Mouse (Mus musculus): ENCODE data around the gene Tep1. TPM values are rescaled to one million over a fixed set of nuclear protein-coding genes. Genes with fewer than 3 reads are reported as not detected.
"Not testable (repeated sequence)": the region's sequence is repeated elsewhere in the genome, so short reads cannot be mapped to it uniquely, and the experiment has no call there.

Tep1 gene
- polyA plus RNA-seq, 1 experiment: 29.5 TPM

DNA sequence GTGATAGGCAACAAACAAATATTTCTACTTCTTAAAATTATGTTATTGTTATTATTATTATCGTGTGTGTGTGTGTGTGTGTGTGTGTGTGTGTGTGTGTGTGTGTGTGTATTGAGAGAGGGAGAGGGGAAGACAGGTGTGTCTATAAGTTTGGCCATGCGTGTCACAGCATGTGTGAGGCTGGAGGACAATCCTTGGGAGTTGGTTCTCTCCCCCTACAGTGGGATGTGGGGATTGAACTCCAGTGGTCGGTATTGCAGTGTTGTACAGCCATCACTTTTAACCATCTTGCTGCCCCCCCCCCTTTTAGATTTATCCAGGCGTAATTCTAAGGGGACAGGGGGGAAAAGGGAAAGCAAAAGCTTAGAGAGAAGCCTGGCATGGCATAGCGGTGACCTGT is 1.7 kb downstream of the Tep1 start:
- no peak for DNase-seq (ENCODE audit: low spot score)

- DNase-seq (ENCODE audit: low spot score): no peak
These were observed 2.1 kb downstream of the Tep1 start for GRCm38 (mm10) chr14:50868211-50868610.

DNA sequence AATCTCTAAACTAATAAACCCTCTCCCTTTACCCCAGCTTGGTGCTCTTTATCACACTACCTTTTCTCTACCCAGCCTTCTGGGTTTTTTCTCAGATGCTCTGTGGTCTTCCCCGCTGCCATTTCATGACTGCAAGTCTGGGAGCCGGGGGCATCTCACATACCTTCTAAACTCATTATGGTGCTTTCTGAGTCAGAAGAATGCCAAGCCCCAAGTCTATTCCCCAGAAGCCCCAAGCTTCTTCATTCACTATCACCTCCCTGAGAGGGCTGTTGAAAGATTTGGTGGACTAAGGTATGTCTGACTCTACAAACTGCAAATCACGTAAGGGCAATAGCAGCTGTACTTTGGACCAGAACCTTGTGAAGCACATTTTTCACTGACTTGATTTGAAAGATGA is 3.4 kb downstream of the Tep1 start:
- no peak for DNase-seq (ENCODE audit: low spot score)

DNA sequence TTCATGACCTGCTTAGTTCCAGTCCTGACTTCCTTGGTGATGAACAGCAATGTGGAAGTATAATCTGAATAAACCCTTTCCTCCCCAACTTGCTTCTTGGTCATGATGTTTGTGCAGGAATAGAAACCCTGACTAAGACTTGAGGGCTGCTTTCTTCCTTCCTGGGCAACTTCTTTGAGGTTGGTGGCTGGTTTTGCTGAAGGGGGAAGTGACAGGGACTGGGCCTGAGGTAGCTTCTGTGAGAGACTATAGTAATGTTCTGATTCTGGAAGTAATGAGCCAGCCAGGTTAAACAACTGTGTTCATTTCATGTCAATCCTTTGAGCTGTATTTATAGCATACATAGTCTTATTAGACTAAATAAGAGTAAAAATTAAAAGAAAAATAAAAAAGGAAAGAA is 5.4 kb downstream of the Tep1 start:
- DNase-seq (ENCODE audit: low spot score): not testable (repeated sequence)

DNA sequence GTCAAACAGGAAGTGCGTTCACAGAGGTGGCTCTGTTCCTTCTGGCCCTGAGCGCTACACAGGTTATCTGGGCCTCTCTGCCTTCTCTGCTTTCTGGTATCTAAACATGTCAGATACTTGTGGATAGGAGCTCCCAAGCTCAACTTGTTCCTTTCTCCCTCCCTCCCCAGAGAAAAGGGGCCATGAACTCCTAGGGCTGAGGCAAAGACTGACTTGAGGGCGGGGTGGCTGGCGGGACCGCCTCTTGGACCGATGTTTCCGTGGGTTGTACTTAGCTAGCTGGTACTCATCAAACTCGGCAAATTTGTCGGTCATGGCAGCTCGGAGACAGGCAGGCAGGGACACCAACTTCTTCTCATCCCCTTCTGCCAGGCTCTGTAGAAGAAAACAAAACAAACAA is 7.7 kb downstream of the Tep1 start:
- no peak for DNase-seq (ENCODE audit: low spot score)

DNA sequence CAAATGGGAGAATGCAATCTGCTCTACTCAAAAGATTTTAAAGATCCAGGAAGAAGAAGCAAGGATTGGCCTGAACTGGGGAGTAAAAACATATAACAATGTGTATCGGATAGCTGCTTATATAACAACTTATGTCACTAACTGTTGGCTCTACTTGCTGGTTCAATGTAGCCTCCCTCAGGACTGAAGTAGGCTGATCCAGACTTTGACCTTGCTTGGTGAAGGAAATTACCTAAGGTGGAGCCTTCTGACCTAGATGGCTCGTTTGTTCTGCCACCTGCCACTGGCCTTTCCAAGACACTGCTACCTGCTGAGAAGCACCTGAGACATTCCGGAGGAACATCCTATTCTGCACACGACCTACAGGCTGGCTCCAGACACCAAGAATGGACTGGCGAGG is 14.6 kb downstream of the Tep1 start:
- no peak for DNase-seq (ENCODE audit: low spot score)

- no peak for DNase-seq (ENCODE audit: low spot score)
These were observed 33.1 kb downstream of the Tep1 start for GRCm38 (mm10) chr14:50837236-50837635.

- DNase-seq (ENCODE audit: low spot score): no peak
These were observed 35.9 kb downstream of the Tep1 start for GRCm38 (mm10) chr14:50834435-50834834.

- no peak for DNase-seq (ENCODE audit: low spot score)
These were observed 36.4 kb downstream of the Tep1 start for GRCm38 (mm10) chr14:50833964-50834363.

DNA sequence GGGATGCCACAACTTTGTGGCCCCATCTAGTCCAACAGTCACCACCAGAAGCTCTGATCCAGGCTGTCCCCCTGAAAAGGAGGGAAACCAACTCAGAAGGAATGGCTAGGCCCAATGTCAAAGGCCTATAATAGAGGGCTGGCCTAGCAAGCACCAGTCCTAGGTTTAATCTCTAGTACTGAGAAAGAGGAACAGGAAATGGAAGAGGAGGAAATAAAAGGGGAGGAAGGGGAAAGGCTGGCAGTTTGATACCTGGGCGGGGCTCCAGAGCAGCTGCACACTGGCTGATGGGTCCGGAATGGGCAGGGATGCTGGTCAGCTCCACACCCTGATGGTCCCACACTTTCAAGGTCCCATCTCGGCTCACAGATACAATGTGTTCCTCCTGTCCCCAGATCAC is 40.5 kb downstream of the Tep1 start:
- DNase-seq (ENCODE audit: low spot score): no peak

DNA sequence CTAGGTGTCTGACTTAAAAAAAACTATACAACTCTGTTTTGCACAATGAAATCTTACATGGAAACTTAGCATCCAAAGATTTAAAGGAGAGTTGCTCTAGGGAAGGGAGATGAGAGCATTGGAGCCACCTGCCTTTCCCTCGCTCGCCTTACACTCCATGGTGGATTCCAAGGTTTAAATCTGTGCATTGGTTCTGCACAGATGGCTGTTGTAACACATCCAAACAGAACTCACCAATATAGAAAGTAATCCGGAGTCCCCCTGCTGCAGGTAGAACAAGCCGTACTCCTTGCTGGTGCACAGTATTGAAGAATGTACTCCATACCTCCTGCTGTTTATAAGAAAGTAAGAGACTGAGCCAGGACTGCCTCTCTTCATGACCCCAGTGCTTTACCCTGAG is 43.8 kb downstream of the Tep1 start:
- no peak for DNase-seq (ENCODE audit: low spot score)

DNA sequence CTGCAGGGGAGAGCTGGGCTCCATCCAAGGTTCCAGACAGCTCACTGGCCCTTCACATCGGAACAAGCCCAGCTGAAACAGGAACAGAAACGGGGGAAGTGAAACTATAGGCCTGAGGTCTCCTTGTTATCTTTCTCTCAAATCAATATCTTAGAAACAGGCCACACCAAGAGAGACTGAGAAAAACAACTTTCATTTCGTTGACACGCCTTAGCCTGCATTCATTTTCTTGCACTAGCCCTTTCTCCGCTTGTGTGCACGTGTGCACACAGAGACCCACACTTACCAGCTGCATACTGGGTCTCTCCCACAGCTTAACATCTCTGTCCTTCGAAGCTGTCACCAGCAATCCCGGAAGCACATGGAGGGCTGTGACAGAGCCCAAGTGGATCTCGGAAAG is 46.1 kb downstream of the Tep1 start:
- DNase-seq (ENCODE audit: low spot score): no peak

- DNase-seq (ENCODE audit: low spot score): no peak
These were observed 47.1 kb downstream of the Tep1 start for GRCm38 (mm10) chr14:50823240-50823639.

GRCm38 (mm10) chr14:50813060-50813459 is 57.3 kb downstream of the Tep1 start:
- no peak for DNase-seq (ENCODE audit: low spot score)

DNA sequence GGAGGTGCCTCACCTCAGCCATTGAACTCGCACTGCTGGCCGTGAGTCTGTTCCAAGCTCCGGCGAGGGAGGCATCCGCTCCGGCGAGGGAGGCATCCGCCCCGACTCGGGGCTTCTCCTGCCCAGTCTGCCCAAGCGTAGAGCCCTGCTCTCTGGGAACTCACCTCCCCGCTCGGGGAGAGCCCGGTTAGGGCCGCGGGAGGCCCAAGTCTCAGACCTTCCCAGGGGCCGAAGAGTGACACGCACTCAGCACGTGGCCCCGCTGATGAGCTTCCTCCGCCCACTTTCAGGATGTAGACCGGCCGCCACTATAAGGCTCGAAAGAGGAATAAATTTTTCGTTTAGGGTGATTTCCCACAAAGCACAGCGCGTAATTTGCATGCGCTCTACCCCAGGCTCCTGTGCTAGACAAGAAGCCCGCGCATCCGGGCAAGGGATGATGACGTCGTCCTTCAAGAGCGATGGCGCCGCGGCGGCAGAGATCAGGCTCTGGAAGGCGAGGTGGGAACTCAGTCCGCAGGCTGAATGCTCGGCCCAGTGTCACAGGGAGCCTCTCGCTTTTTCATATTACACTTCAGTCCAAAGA is 62.8 kb downstream of the Tep1 start, which contains the start of the genes Ccnb1ip1 and Parp2:
Ccnb1ip1 (minus strand) TSS at position 246 of the 586 bp plus-strand sequence.
Parp2 (plus strand) TSS at position 355 of the 586 bp plus-strand sequence.
- DNase-seq (ENCODE audit: low spot score): peak; percentile 91

DNA sequence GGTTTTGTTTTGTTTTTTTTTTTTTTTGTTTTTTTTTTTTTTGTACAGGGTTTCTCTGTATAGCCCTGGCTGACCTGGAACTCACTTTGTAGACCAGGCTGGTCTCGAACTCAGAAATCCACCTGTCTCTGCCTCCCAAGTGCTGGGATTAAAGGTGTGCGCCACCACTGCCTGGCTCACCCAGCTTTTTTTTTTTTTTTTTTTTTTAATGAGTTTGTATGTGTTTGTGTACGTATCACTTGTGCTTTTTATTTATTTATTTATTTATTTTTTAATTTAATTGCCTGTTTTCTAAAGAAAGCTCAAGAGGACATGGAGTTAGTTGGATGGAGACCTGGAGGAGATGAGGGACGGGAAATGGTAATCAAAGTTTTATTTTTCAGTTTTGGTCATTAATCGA is 63.9 kb downstream of the Tep1 start:
- DNase-seq (ENCODE audit: low spot score): not testable (repeated sequence)

GRCm38 (mm10) chr14:50804683-50805082 is 65.7 kb downstream of the Tep1 start:
- no peak for DNase-seq (ENCODE audit: low spot score)

GRCm38 (mm10) chr14:50802843-50803562 is 67.4 kb downstream of the Tep1 start:
- no peak for DNase-seq (ENCODE audit: low spot score)

DNA sequence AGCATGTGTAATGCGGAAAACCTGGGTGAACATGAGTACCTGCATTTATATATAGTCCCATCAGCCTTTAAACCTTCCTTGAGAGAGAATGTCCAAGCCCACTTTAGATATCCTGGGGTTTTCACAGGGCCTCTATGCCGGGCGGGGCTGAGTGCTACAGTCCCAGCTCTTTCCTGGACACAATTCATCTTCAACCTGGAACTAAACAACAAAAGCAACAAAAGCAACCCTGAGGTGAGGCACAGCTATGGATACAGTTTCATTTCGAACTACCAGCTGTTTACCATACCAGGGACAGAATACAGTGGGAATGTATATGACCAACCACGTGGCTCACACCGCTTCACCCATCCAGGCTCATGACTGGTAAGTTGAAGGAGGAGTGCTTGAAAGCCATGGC is 67.9 kb downstream of the Tep1 start:
- no peak for DNase-seq (ENCODE audit: low spot score)

GRCm38 (mm10) chr14:50799502-50800259 is 70.7 kb downstream of the Tep1 start:
- DNase-seq (ENCODE audit: low spot score): no peak

DNA sequence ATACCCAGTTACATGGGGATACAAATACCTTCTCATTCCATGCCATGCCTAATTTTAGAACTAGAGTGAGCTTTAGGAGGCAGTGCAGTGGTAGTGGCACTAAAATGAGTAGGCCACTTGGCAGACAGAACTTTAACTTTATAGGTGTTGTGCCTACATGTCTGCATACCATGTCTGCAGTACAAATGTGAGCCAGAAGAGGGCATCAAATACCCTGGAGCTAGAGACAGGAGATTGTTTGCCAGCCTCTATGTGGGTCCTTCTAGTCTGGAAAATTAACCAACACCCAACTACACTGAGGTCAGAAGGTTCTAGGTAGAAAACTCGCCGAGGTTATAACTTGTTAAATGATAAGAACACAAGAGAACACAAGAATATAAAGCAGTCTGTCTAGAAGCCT is 71.8 kb downstream of the Tep1 start:
- DNase-seq (ENCODE audit: low spot score): no peak

DNA sequence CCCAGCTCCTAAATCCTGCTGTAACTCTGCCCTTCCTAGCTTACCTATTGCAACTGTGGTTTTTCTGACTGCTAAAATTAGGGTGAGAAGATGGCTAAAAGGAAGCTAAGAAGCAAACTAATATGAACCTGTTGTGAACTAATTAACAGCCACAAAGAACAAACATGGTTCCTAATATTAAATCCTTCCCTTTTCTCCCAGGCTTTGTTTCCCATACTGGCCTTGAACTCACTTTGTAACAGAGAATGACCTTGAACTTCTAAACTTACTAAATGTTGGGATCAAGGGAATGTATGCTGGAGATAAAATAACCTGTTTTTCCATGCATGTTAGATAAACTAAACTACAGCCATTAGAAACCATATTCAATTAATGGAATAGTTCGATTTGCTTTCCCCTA is 73.9 kb downstream of the Tep1 start:
- no peak for DNase-seq (ENCODE audit: low spot score)

- no peak for DNase-seq (ENCODE audit: low spot score)
These were observed 74.4 kb downstream of the Tep1 start for GRCm38 (mm10) chr14:50795965-50796364.

Measured in urinary bladder, adult 2 months (tissue).